Mouse (Mus musculus) limb, embryonic 11.5 days (tissue): ENCODE data around the gene Erich4. TPM values are rescaled to one million over a fixed set of nuclear protein-coding genes. Genes with fewer than 3 reads are reported as not detected.

Experiments
- ATAC-seq: fragments of 200-750 bp; cut with Nextera tagmentation; 2 replicates; pipeline ENCODE4 v1.8.0; 2017; ENCODE audit warnings: low read depth; ENCODE audit not compliant: insufficient number of reproducible peaks, low FRiP score, low TSS enrichment
- DNase-seq: peaks from one replicate; pipeline ENCODE4 v3.0.0-alpha.2; 2015; ENCODE audit warnings: low spot score
- H3K27ac ChIP-seq: fragments of 300-500 bp; sonication (generic); replicated peaks from 2 replicates; pipeline ENCODE4 v1.5.1; 2014; ENCODE audit warnings: low read depth, mild to moderate bottlenecking, low read length
- H3K27me3 ChIP-seq: fragments of 300-500 bp; sonication (generic); 2 replicates; pipeline ENCODE4 v1.6.1; 2014; ENCODE audit warnings: mild to moderate bottlenecking, low read length, mixed read lengths; ENCODE audit not compliant: control insufficient read depth, insufficient read depth
- H3K36me3 ChIP-seq: fragments of 300-500 bp; sonication (generic); 2 replicates; pipeline ENCODE4 v1.6.1; 2014; ENCODE audit warnings: mild to moderate bottlenecking, low read length, moderate library complexity, mixed read lengths; ENCODE audit not compliant: control insufficient read depth, insufficient read depth
- H3K4me1 ChIP-seq: fragments of 300-500 bp; sonication (generic); 2 replicates; pipeline ENCODE4 v1.6.1; 2014; ENCODE audit warnings: low read length, mixed read lengths; ENCODE audit not compliant: control insufficient read depth, insufficient read depth
- H3K4me2 ChIP-seq: fragments of 300-500 bp; sonication (generic); 2 replicates; pipeline ENCODE4 v1.6.1; 2014; ENCODE audit warnings: low read depth, mild to moderate bottlenecking, moderate library complexity; ENCODE audit not compliant: severe bottlenecking
- H3K4me3 ChIP-seq: fragments of 300-500 bp; sonication (generic); 2 replicates; pipeline ENCODE4 v1.5.1; 2014; ENCODE audit warnings: low read depth, low read length
- H3K9ac ChIP-seq: fragments of 300-500 bp; sonication (generic); 2 replicates; pipeline ENCODE4 v1.6.1; 2014; ENCODE audit warnings: mild to moderate bottlenecking, low read length
- H3K9me3 ChIP-seq: fragments of 300-500 bp; sonication (generic); 2 replicates; pipeline ENCODE4 v1.6.1; 2016; ENCODE audit warnings: low read length; ENCODE audit not compliant: control insufficient read depth
- WGBS: fragments of 180-500 bp; shearing (Covaris S2); extraction: QIAGEN DNeasy Blood & Tissue Kit; methylation state at CpG from one replicate; pipeline ENCODE4 v1.1.7; 2014; 5-methylcytosine and 5-hydroxymethylcytosine counted together
- polyA plus RNA-seq: library from polyadenylated mRNA; unstranded; fragments of >200 nt; fragmentation: Nextera tagmentation; extraction: Ambion mirVana; gene quantifications from 2 replicates; pipeline ENCODE4 v1.2.1, GENCODE M21; 2014

Gene Erich4
- polyA plus RNA-seq, 1 experiment from 2014 or later = not detected

DNA sequence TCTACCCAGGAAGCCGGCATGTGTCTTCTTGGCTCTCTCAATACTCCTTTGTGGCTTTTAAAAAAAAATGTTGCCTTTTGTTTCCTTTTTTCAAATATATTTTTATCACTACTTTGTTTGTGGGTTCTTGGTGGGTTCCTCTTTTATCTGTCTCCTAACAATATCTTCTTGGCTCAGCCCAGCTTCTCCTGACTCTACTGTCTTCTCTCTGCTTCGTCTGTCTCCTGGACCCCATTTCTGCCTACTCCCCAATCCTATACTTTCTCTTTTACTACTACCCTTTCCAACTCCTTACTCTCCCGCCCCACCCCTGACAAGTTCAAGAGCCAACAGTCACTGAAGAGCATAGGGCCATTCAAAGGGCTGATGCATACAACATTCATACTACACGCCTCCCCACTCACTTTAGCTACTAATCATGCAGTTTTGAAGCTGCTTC is 9.0 kb downstream of the Erich4 start:
- no peaks in the 10 kb centered on the region for H3K4me1 ChIP-seq

GRCm38 (mm10) chr7:25601346-25601745 is 14.3 kb downstream of the Erich4 start:
- Histone ChIP-seq H3K9me3 (no peaks in the 10 kb centered on the region), H3K9ac (no peak overlapping the region), H3K4me2 (no peak overlapping the region), H3K4me3 (no peak overlapping the region), H3K27me3 (no peaks in the 10 kb centered on the region), H3K36me3 (no peaks in the 10 kb centered on the region), H3K4me1 (no peaks in the 10 kb centered on the region), H3K27ac (no peak overlapping the region)
- DNase-seq (no peak), ATAC-seq (no peak)
- 91% methylated on average over 16 of the region's 16 CpGs for WGBS

More for the DNA sequence above, 9.0 kb downstream of the Erich4 start:
- ATAC-seq = no peak
- WGBS = 84% methylated on average over 4 of the region's 4 CpGs
- Histone ChIP-seq H3K4me3 (no peak overlapping the region), H3K27ac (no peak overlapping the region), H3K27me3 (no peaks in the 10 kb centered on the region), H3K36me3 (no peaks in the 10 kb centered on the region), H3K9ac (no peak overlapping the region), H3K9me3 (no peaks in the 10 kb centered on the region), H3K4me2 (no peak overlapping the region)
- DNase-seq = no peak

- H3K4me2 ChIP-seq = no peak overlapping the region
- H3K27me3 ChIP-seq = no peaks in the 10 kb centered on the region
- no peak overlapping the region for H3K4me3 ChIP-seq
- ATAC-seq = no peak
- no peak overlapping the region for H3K27ac ChIP-seq
- H3K9me3 ChIP-seq = no peaks in the 10 kb centered on the region
- H3K36me3 ChIP-seq = no peaks in the 10 kb centered on the region
- DNase-seq = no peak
- WGBS = 86% methylated on average over 11 of the region's 11 CpGs
- H3K9ac ChIP-seq = no peak overlapping the region
- H3K4me1 ChIP-seq = no peaks in the 10 kb centered on the region
Observed at GRCm38 (mm10) chr7:25600666-25601065, 15.0 kb downstream of the Erich4 start.

DNA sequence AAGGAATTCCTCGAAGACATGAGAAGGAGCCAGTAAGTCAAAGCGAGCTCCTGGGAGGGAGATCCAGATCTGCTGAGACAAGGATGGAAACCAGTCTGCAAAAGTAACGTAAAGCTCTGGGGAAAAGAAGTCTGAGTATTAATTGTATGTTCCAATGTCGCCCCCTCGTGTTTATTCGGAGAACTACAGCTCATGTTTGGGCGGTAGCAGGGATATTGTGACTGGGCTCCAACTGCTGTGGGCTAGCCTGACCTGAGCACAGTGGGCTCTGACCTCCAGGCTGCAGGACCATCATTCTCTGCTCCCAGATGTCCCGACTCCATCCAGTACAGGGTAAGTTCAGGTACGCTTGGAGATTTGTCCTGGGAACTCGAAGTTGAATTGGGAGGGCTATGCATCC is 16.0 kb downstream of the Erich4 start:
- Histone ChIP-seq H3K4me1 (no peaks in the 10 kb centered on the region), H3K27ac (no peak overlapping the region), H3K36me3 (no peaks in the 10 kb centered on the region), H3K4me2 (no peak overlapping the region), H3K27me3 (no peaks in the 10 kb centered on the region), H3K4me3 (no peak overlapping the region), H3K9me3 (no peaks in the 10 kb centered on the region), H3K9ac (no peak overlapping the region)
- DNase-seq (peak; percentile 88), ATAC-seq (no peak)
- WGBS = 15% methylated on average over 10 of the region's 10 CpGs

DNA sequence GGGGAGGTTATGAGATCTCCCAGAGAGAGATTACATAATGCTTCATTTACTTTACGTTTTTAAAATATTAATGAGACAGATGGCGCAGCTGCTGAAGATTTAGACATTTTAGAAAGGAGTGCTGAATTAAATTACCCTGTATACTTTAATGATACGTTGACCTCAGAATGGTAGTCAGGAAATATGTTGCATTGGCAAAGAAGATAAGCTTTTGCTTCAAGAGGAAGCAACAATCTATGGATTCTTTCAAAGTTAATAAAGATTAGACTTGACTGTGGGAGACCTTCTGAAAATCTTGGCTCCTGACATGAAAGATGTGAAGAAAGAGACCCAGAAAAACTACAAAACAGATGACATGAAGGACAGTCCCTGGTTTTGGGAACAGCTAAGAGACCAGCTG is 21.8 kb downstream of the Erich4 start:
- Histone ChIP-seq H3K27ac (no peak overlapping the region), H3K36me3 (no peaks in the 10 kb centered on the region), H3K9me3 (no peaks in the 10 kb centered on the region), H3K4me2 (no peak overlapping the region), H3K4me1 (no peaks in the 10 kb centered on the region), H3K9ac (no peak overlapping the region), H3K27me3 (no peaks in the 10 kb centered on the region), H3K4me3 (no peak overlapping the region)
- DNase-seq = no peak
- ATAC-seq = no peak
- 83% methylated on average over 3 of the region's 3 CpGs for WGBS

DNA sequence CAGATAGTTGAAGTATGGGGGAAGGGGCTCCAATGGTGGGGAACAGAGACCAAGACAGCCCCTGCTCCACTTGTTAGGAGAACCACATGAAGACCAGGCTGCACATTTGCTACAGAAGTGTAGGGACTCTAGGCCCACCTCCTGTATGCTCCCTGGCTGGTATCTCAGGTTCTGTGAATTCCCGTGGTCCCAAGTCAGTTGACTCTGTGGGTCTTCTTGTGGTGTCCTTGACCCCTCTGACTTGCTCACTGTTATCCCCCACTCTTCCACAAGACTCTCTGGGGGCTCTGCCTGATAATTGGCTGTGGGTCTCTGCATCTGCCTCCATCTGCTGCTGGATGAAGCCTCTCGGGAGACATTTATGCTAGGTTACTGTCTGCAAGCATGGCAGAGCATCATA is 24.5 kb downstream of the Erich4 start:
- Histone ChIP-seq H3K9me3 (no peaks in the 10 kb centered on the region), H3K27me3 (no peaks in the 10 kb centered on the region), H3K36me3 (no peaks in the 10 kb centered on the region), H3K4me1 (no peaks in the 10 kb centered on the region), H3K4me2 (no peak overlapping the region), H3K9ac (no peak overlapping the region), H3K4me3 (no peak overlapping the region), H3K27ac (no peak overlapping the region)
- 90% methylated on average over 2 of the region's 2 CpGs for WGBS
- DNase-seq (no peak), ATAC-seq (no peak)

DNA sequence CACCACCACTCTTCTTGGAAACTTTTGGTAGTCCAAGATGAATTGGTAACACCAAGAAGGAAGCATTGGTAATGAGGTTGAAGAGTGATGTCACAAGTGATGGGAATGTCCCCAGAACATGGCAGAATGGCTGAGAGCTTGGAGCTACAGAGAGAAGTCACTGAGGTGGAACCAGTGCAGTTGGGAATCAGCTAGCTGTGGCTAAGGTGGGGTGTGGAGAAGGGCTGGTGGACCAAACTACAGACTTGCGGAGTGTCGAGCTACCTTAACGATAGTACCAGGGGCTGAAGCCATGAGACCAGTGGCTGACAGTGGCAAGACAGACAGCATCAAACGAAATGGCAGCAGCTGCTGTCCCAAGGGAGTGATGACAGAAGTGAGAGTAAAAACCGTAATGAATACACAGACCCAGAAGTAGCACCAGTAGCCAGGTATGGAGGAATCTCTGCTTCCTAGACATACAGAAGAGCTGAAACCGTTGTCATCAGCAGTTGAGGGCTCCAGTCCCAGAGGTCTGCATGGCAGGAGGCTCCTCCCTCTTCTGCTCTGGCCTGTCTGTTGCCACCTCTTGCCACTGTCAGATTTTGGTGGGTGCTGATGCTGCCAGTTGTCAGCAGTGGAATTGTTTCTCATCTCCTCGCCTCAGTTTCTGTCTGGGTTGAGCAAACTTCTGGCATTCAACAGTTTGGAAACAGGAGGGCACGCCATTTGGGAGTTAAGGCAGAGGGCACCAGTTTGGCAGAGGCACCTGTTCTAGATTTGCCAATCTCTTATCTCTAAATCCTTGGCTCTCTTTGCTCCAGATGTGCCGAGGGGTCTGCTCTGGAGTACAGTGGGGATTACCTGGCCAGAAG is 30.1 kb downstream of the Erich4 start:
- H3K27me3 ChIP-seq = no peaks in the 10 kb centered on the region
- no peaks in the 10 kb centered on the region for H3K36me3 ChIP-seq
- no peak overlapping the region for H3K9ac ChIP-seq
- H3K4me3 ChIP-seq = no peak overlapping the region
- no peak for DNase-seq
- no peaks in the 10 kb centered on the region for H3K9me3 ChIP-seq
- ATAC-seq = no peak
- H3K27ac ChIP-seq = no peak overlapping the region
- H3K4me1 ChIP-seq = no peaks in the 10 kb centered on the region
- H3K4me2 ChIP-seq = no peak overlapping the region
- 77% methylated on average over 9 of the region's 9 CpGs for WGBS

DNA sequence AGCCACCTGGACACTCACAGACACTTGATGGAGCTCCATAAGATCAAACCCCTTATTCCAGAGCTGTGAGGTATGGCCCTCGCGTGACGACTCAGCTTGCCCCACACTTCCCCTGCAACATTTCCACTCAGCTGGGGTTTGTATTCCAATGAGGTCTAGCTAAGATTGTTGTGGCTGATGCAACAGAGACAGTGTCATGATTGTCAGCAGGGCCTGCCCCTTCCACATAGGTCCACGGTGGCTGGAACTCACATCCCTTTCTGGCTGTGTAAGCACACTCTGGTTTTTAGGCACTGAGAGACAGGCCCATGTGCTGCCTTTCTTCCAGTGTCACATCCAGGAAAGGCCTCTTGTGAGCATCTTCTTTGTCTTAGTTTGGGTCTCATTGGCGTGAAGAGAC is 31.0 kb downstream of the Erich4 start:
- no peak overlapping the region for H3K27ac ChIP-seq
- no peaks in the 10 kb centered on the region for H3K36me3 ChIP-seq
- H3K9me3 ChIP-seq = no peaks in the 10 kb centered on the region
- WGBS = 92% methylated on average over 5 of the region's 5 CpGs
- H3K4me2 ChIP-seq = no peak overlapping the region
- no peak overlapping the region for H3K4me3 ChIP-seq
- no peak overlapping the region for H3K9ac ChIP-seq
- no peaks in the 10 kb centered on the region for H3K4me1 ChIP-seq
- no peak for DNase-seq
- no peak for ATAC-seq
- no peaks in the 10 kb centered on the region for H3K27me3 ChIP-seq
